Mouse (Mus musculus): ENCODE measurements at regions not wholly inside any gene's neighbourhood (a gene's known extent, or its start where the extent isn't known, plus 50 kb on each side); places are given as distances from the start of the nearest gene placed in this dataset.

GRCm38 (mm10) chr4:101316061-101316460 is 51.0 kb upstream of the Jak1 start:
- TF ChIP-seq GATA1 (IDR thresholded peaks at IDR 0.05; ENCODE audit: low read length): no peak
- TF ChIP-seq TAL1 (IDR thresholded peaks at IDR 0.05; ENCODE audit: low read length): no peak

Data from erythroblast, embryonic 14.5 days (primary cell).